Mouse (Mus musculus) small intestine, adult 2 months (tissue): ENCODE data around the gene Sipa1l1. TPM values are rescaled to one million over a fixed set of nuclear protein-coding genes. Genes with fewer than 3 reads are reported as not detected.
"Not testable (repeated sequence)": the region's sequence is repeated elsewhere in the genome, so short reads cannot be mapped to it uniquely, and the experiment has no call there.

Experiments used
- H3K27ac ChIP-seq: fragments of 200-500 bp; 2 replicates; pipeline ENCODE4 v1.5.1; 2012; ENCODE audit warnings: low read depth, low read length, control low read depth, inconsistent platforms; ENCODE audit not compliant: insufficient read depth
- H3K27me3 ChIP-seq: fragments of 200-500 bp; 2 replicates; pipeline ENCODE4 v1.6.1; 2012; ENCODE audit warnings: mild to moderate bottlenecking, moderate library complexity, low read length, inconsistent platforms; ENCODE audit not compliant: control insufficient read depth, insufficient read depth
- H3K36me3 ChIP-seq: fragments of 200-500 bp; 2 replicates; pipeline ENCODE4 v1.6.1; 2012; ENCODE audit warnings: mild to moderate bottlenecking, low read length, control low read depth, inconsistent platforms; ENCODE audit not compliant: control insufficient read depth, insufficient read depth
- H3K4me1 ChIP-seq: fragments of 200-500 bp; 2 replicates; pipeline ENCODE4 v1.6.1; 2012; ENCODE audit warnings: low read length, inconsistent platforms, mixed read lengths; ENCODE audit not compliant: control insufficient read depth, insufficient read depth, insufficient read length
- H3K4me3 ChIP-seq: fragments of 200-500 bp; 2 replicates; pipeline ENCODE4 v1.5.1; 2012; ENCODE audit warnings: low read depth, mild to moderate bottlenecking, control low read depth, inconsistent platforms, low read length, moderate library complexity
- CTCF ChIP-seq: fragments of 200-500 bp; IDR thresholded peaks from 2 replicates; pipeline ENCODE4 v1.5.1; 2012; ENCODE audit warnings: low read depth, mild to moderate bottlenecking, control low read depth, inconsistent platforms, low read length, moderate library complexity, mixed read lengths; ENCODE audit not compliant: insufficient replicate concordance, insufficient read length; ENCODE audit errors: extremely low read depth
- POLR2A ChIP-seq: fragments of 200-500 bp; IDR thresholded peaks from 2 replicates; pipeline ENCODE4 v1.6.1; 2012; ENCODE audit warnings: low read depth, mild to moderate bottlenecking, control low read depth, inconsistent platforms, low read length, moderate library complexity
- WGBS: fragments of 180-500 bp; shearing (Covaris S2); methylation state at CpG from one replicate; pipeline ENCODE4 v1.1.7; 2018; 5-methylcytosine and 5-hydroxymethylcytosine counted together
- polyA plus RNA-seq: library from polyadenylated mRNA; depleted of rRNA; stranded (reverse); fragments of >200 nt; gene quantifications from 2 replicates; pipeline ENCODE4 v1.2.3, GENCODE M21; 2012

Gene Sipa1l1
- polyA plus RNA-seq, 1 experiment = 13.4 TPM

GRCm38 (mm10) chr12:82486829-82487560 lies 317.9 kb downstream of the Sipa1l1 start:
- Histone ChIP-seq H3K27me3 (no peaks in the 10 kb centered on the region), H3K27ac (no peak overlapping the region), H3K36me3 (no peaks in the 10 kb centered on the region), H3K4me3 (no peak overlapping the region), H3K4me1 (no peaks in the 10 kb centered on the region)
- TF ChIP-seq POLR2A = no peak
- no peak for TF ChIP-seq CTCF
- WGBS = 52% methylated on average over 6 of the region's 6 CpGs

- no peaks in the 10 kb centered on the region for H3K36me3 ChIP-seq
- TF ChIP-seq POLR2A (no peak), CTCF (peak; percentile 58; the same call in 1 of the 2 replicates)
- no peak overlapping the region for H3K4me3 ChIP-seq
- 39% methylated on average over 4 of the region's 4 CpGs for WGBS
- no peaks in the 10 kb centered on the region for H3K4me1 ChIP-seq
- no peaks in the 10 kb centered on the region for H3K27me3 ChIP-seq
- no peak overlapping the region for H3K27ac ChIP-seq
Observed at GRCm38 (mm10) chr12:82489093-82489492, 320.0 kb downstream of the Sipa1l1 start.

GRCm38 (mm10) chr12:82489621-82490020 lies 320.5 kb downstream of the Sipa1l1 start:
- H3K27ac ChIP-seq = no peak overlapping the region
- H3K27me3 ChIP-seq = no peaks in the 10 kb centered on the region
- H3K36me3 ChIP-seq = no peaks in the 10 kb centered on the region
- 64% methylated on average over 7 of the region's 7 CpGs for WGBS
- no peak for TF ChIP-seq POLR2A
- no peak for TF ChIP-seq CTCF
- no peak overlapping the region for H3K4me3 ChIP-seq
- no peaks in the 10 kb centered on the region for H3K4me1 ChIP-seq

- WGBS = 77% methylated on average over 9 of the region's 9 CpGs
- Histone ChIP-seq H3K36me3 (no peaks in the 10 kb centered on the region), H3K27me3 (no peaks in the 10 kb centered on the region), H3K4me3 (no peak overlapping the region), H3K4me1 (no peaks in the 10 kb centered on the region), H3K27ac (no peak overlapping the region)
- TF ChIP-seq POLR2A (no peak), CTCF (no peak)
Observed at GRCm38 (mm10) chr12:82492456-82492855, 323.3 kb downstream of the Sipa1l1 start.

- 33% methylated on average over 1 of the region's 1 CpGs for WGBS
- H3K27ac ChIP-seq, H3K27me3 ChIP-seq, H3K4me1 ChIP-seq, H3K36me3 ChIP-seq, H3K4me3 ChIP-seq: not testable (repeated sequence)
Observed at GRCm38 (mm10) chr12:82493260-82493659, 324.1 kb downstream of the Sipa1l1 start.

- no peaks in the 10 kb centered on the region for H3K36me3 ChIP-seq
- no peaks in the 10 kb centered on the region for H3K27me3 ChIP-seq
- no peak for TF ChIP-seq POLR2A
- TF ChIP-seq CTCF = no peak
- H3K4me1 ChIP-seq = no peaks in the 10 kb centered on the region
- no peak overlapping the region for H3K4me3 ChIP-seq
- no peak overlapping the region for H3K27ac ChIP-seq
- WGBS = 74% methylated on average over 4 of the region's 4 CpGs
Observed at GRCm38 (mm10) chr12:82495936-82496335, 326.8 kb downstream of the Sipa1l1 start.

GRCm38 (mm10) chr12:82497866-82498631 lies 328.9 kb downstream of the Sipa1l1 start:
- Histone ChIP-seq H3K4me1 (no peaks in the 10 kb centered on the region), H3K36me3 (no peaks in the 10 kb centered on the region), H3K4me3 (no peak overlapping the region), H3K27me3 (no peaks in the 10 kb centered on the region), H3K27ac (no peak overlapping the region)
- TF ChIP-seq CTCF (peak; percentile 27; the same call in 1 of the 2 replicates), POLR2A (no peak)
- WGBS = 46% methylated on average over 11 of the region's 11 CpGs
